Mouse (Mus musculus) embryonic facial prominence, embryonic 11.5 days (tissue): ENCODE measurements around the gene Plcb3. TPM values are rescaled to one million over a fixed set of nuclear protein-coding genes. Genes with fewer than 3 reads are reported as not detected.

Experiments used
- ATAC-seq: fragments of 200-750 bp; cut with Nextera tagmentation; replicated peaks from 2 replicates; pipeline ENCODE4 v1.8.0; 2017; ENCODE audit warnings: low read depth; ENCODE audit not compliant: insufficient number of reproducible peaks, low FRiP score, low TSS enrichment
- DNase-seq: peaks from one replicate; pipeline ENCODE4 v3.0.0-alpha.2; 2015; ENCODE audit warnings: low spot score
- H3K27ac ChIP-seq: fragments of 300-500 bp; sonication (generic); replicated peaks from 2 replicates; pipeline ENCODE4 v1.5.1; 2014; ENCODE audit warnings: mild to moderate bottlenecking, low read depth, low read length, control low read depth
- H3K27me3 ChIP-seq: fragments of 300-500 bp; sonication (generic); 2 replicates; pipeline ENCODE4 v1.6.1; 2014; ENCODE audit warnings: mild to moderate bottlenecking, low read length, moderate library complexity, mixed read lengths; ENCODE audit not compliant: control insufficient read depth, insufficient read depth
- H3K36me3 ChIP-seq: fragments of 300-500 bp; sonication (generic); replicated peaks from 2 replicates; pipeline ENCODE4 v1.6.1; 2014; ENCODE audit warnings: low read depth, mild to moderate bottlenecking, low read length, moderate library complexity, mixed read lengths; ENCODE audit not compliant: control insufficient read depth, insufficient read depth
- H3K4me1 ChIP-seq: fragments of 300-500 bp; sonication (generic); 2 replicates; pipeline ENCODE4 v1.6.1; 2014; ENCODE audit warnings: low read length, mixed read lengths; ENCODE audit not compliant: control insufficient read depth, insufficient read depth
- H3K4me2 ChIP-seq: fragments of 300-500 bp; sonication (generic); 2 replicates; pipeline ENCODE4 v1.6.1; 2014; ENCODE audit warnings: low read depth, mild to moderate bottlenecking, control low read depth, low read length, moderate library complexity
- H3K4me3 ChIP-seq: fragments of 300-500 bp; sonication (generic); 2 replicates; pipeline ENCODE4 v1.5.1; 2014; ENCODE audit warnings: low read depth, low read length, control low read depth
- H3K9ac ChIP-seq: fragments of 300-500 bp; sonication (generic); replicated peaks from 2 replicates; pipeline ENCODE4 v1.6.1; 2014; ENCODE audit warnings: mild to moderate bottlenecking, control low read depth, low read length
- H3K9me3 ChIP-seq: fragments of 300-500 bp; sonication (generic); replicated peaks from 2 replicates; pipeline ENCODE4 v1.6.1; 2016; ENCODE audit warnings: mild to moderate bottlenecking, low read length, inconsistent platforms, mixed read lengths; ENCODE audit not compliant: control insufficient read depth
- WGBS: fragments of 180-500 bp; shearing (Covaris S2); extraction: QIAGEN DNeasy Blood & Tissue Kit; methylation state at CpG from one replicate; pipeline ENCODE4 v1.1.7; 2014; 5-methylcytosine and 5-hydroxymethylcytosine counted together
- polyA plus RNA-seq: library from polyadenylated mRNA; unstranded; fragments of >200 nt; fragmentation: Nextera tagmentation; extraction: Ambion mirVana; gene quantifications from 2 replicates; pipeline ENCODE4 v1.2.1, GENCODE M21; 2014

Plcb3 gene
- polyA plus RNA-seq, 1 experiment from 2014 or later = 22.6 TPM

- DNase-seq (peak; percentile 65), ATAC-seq (peak; percentile 45)
- peak within 1 kb of the TSS; percentile 91 for H3K4me3 ChIP-seq
- H3K27me3 ChIP-seq = no peaks in the 10 kb centered on the region
- H3K4me2 ChIP-seq = peak within 1 kb of the TSS; percentile 87
- H3K36me3 ChIP-seq = no peaks in the 10 kb centered on the region
- peak within 1 kb of the TSS; percentile 63 for H3K27ac ChIP-seq
- H3K4me1 ChIP-seq = no peaks in the 10 kb centered on the region
- H3K9me3 ChIP-seq = no peaks in the 10 kb centered on the region
- 1% methylated on average over 61 of the region's 85 CpGs for WGBS
- peak within 1 kb of the TSS; percentile 94 for H3K9ac ChIP-seq
Observed at GRCm38 (mm10) chr19:6987061-6987903, 11.0 kb upstream of the Plcb3 start, which contains the start of gene Vegfb. Vegfb (minus strand) TSS chr19:6987651.

- Histone ChIP-seq H3K9me3 (no peaks in the 10 kb centered on the region), H3K36me3 (no peaks in the 10 kb centered on the region), H3K27me3 (no peaks in the 10 kb centered on the region), H3K9ac (no peak overlapping the region), H3K4me1 (no peaks in the 10 kb centered on the region), H3K4me3 (peak overlapping the region; percentile 91; the same call in 1 of the 2 replicates), H3K27ac (no peak overlapping the region), H3K4me2 (peak overlapping the region; percentile 87)
- DNase-seq (no peak), ATAC-seq (no peak)
- 82% methylated on average over 10 of the region's 10 CpGs for WGBS
Observed at GRCm38 (mm10) chr19:6985951-6986708, 9.9 kb upstream of the Plcb3 start.

- H3K36me3 ChIP-seq = no peaks in the 10 kb centered on the region
- no peak overlapping the region for H3K4me2 ChIP-seq
- H3K27me3 ChIP-seq = no peaks in the 10 kb centered on the region
- H3K9ac ChIP-seq = no peak overlapping the region
- no peaks in the 10 kb centered on the region for H3K9me3 ChIP-seq
- 85% methylated on average over 19 of the region's 19 CpGs for WGBS
- ATAC-seq (no peak), DNase-seq (no peak)
- no peak overlapping the region for H3K4me3 ChIP-seq
- no peaks in the 10 kb centered on the region for H3K4me1 ChIP-seq
- no peak overlapping the region for H3K27ac ChIP-seq
Observed at GRCm38 (mm10) chr19:6985300-6985699, 9.0 kb upstream of the Plcb3 start.

- no peak overlapping the region for H3K27ac ChIP-seq
- H3K4me2 ChIP-seq = no peak overlapping the region
- ATAC-seq (no peak), DNase-seq (no peak)
- no peaks in the 10 kb centered on the region for H3K9me3 ChIP-seq
- 88% methylated on average over 5 of the region's 5 CpGs for WGBS
- no peaks in the 10 kb centered on the region for H3K36me3 ChIP-seq
- no peak overlapping the region for H3K4me3 ChIP-seq
- no peaks in the 10 kb centered on the region; the same call in 1 of the 2 replicates for H3K4me1 ChIP-seq
- no peak overlapping the region for H3K9ac ChIP-seq
- no peaks in the 10 kb centered on the region for H3K27me3 ChIP-seq
Observed at GRCm38 (mm10) chr19:6983621-6984020, 7.4 kb upstream of the Plcb3 start.

GRCm38 (mm10) chr19:6981465-6981864, 5.2 kb upstream of the Plcb3 start:
- ATAC-seq (no peak), DNase-seq (no peak)
- Histone ChIP-seq H3K36me3 (no peaks in the 10 kb centered on the region), H3K4me2 (no peak overlapping the region), H3K4me1 (no peaks in the 10 kb centered on the region; the same call in 1 of the 2 replicates), H3K4me3 (no peak overlapping the region), H3K27ac (no peak overlapping the region), H3K27me3 (no peaks in the 10 kb centered on the region), H3K9me3 (no peaks in the 10 kb centered on the region), H3K9ac (no peak overlapping the region)
- WGBS = 91% methylated on average over 4 of the region's 4 CpGs

- Histone ChIP-seq H3K27me3 (no peaks in the 10 kb centered on the region), H3K4me1 (no peaks in the 10 kb centered on the region; the same call in 1 of the 2 replicates), H3K27ac (peak within 1 kb of the TSS; percentile 72), H3K4me2 (peak within 1 kb of the TSS; percentile 82), H3K9me3 (no peaks in the 10 kb centered on the region), H3K36me3 (no peaks in the 10 kb centered on the region), H3K4me3 (peak within 1 kb of the TSS; percentile 61), H3K9ac (peak within 1 kb of the TSS; percentile 80)
- peak; percentile 99 for DNase-seq
- ATAC-seq = peak; percentile 79
- 3% methylated on average over 38 of the region's 38 CpGs for WGBS
Observed at GRCm38 (mm10) chr19:6980381-6981093, 4.3 kb upstream of the Plcb3 start, which contains the start of gene Fkbp2. Fkbp2 (minus strand) TSS chr19:6980501.

GRCm38 (mm10) chr19:6979486-6980380, 3.5 kb upstream of the Plcb3 start:
- Histone ChIP-seq H3K27me3 (no peaks in the 10 kb centered on the region), H3K27ac (peak overlapping the region; percentile 72), H3K9me3 (no peaks in the 10 kb centered on the region), H3K4me3 (peak overlapping the region; percentile 61), H3K4me1 (no peaks in the 10 kb centered on the region; the same call in 1 of the 2 replicates), H3K36me3 (no peaks in the 10 kb centered on the region), H3K9ac (peak overlapping the region; percentile 80), H3K4me2 (peak overlapping the region; percentile 82)
- DNase-seq (peak; percentile 99), ATAC-seq (peak; percentile 91)
- WGBS = 1% methylated on average over 59 of the region's 59 CpGs
